Mouse (Mus musculus): Measurements from ENCODE around the gene Gpsm3.
"Not testable (repeated sequence)": the region's sequence is repeated elsewhere in the genome, so short reads cannot be mapped to it uniquely, and the experiment has no call there.

The Gpsm3 gene

GRCm38 (mm10) chr17:34589681-34590101 lies at the start of gene Gpsm3:
Gene Gpsm3, plus strand, starts transcription at chr17:34589806.
- DNase-seq = peak in 1 of 2 experiments; percentile 24

- not testable (repeated sequence) for DNase-seq
These were observed 46.0 kb upstream of the Gpsm3 start for GRCm38 (mm10) chr17:34543567-34543966.

GRCm38 (mm10) chr17:34546797-34547196 lies 42.8 kb upstream of the Gpsm3 start:
- no peak for DNase-seq

GRCm38 (mm10) chr17:34547601-34548000 lies 42.0 kb upstream of the Gpsm3 start:
- no peak for DNase-seq

GRCm38 (mm10) chr17:34549156-34549555 lies 40.5 kb upstream of the Gpsm3 start:
- no peak for DNase-seq

- no peak for DNase-seq
These were observed 39.8 kb upstream of the Gpsm3 start for GRCm38 (mm10) chr17:34549843-34550242.

- peak; percentile 73 to 79 for DNase-seq
These were observed 34.1 kb upstream of the Gpsm3 start for GRCm38 (mm10) chr17:34555483-34555882.

GRCm38 (mm10) chr17:34556406-34556805 lies 33.2 kb upstream of the Gpsm3 start:
- no peak for DNase-seq

- no peak for DNase-seq
These were observed 32.2 kb upstream of the Gpsm3 start for GRCm38 (mm10) chr17:34557411-34557810.

GRCm38 (mm10) chr17:34559116-34559515 lies 30.5 kb upstream of the Gpsm3 start:
- DNase-seq = no peak

GRCm38 (mm10) chr17:34559895-34560294 lies 29.7 kb upstream of the Gpsm3 start:
- no peak for DNase-seq

GRCm38 (mm10) chr17:34560438-34560837 lies 29.2 kb upstream of the Gpsm3 start:
- DNase-seq = no peak

- no peak for DNase-seq
These were observed 28.4 kb upstream of the Gpsm3 start for GRCm38 (mm10) chr17:34561200-34561599.

GRCm38 (mm10) chr17:34562595-34562994 lies 27.0 kb upstream of the Gpsm3 start:
- DNase-seq = no peak

- no peak for DNase-seq
These were observed 26.3 kb upstream of the Gpsm3 start for GRCm38 (mm10) chr17:34563354-34563753.

- DNase-seq = no peak
These were observed 25.6 kb upstream of the Gpsm3 start, which contains the start of gene Notch4 for GRCm38 (mm10) chr17:34564003-34564421. Gene Notch4, plus strand, starts transcription at chr17:34564268.

GRCm38 (mm10) chr17:34564796-34565195 lies 24.8 kb upstream of the Gpsm3 start:
- no peak for DNase-seq

GRCm38 (mm10) chr17:34567311-34567710 lies 22.3 kb upstream of the Gpsm3 start:
- DNase-seq = no peak

- no peak for DNase-seq
These were observed 21.2 kb upstream of the Gpsm3 start for GRCm38 (mm10) chr17:34568421-34568820.

- no peak for DNase-seq
These were observed 19.7 kb upstream of the Gpsm3 start for GRCm38 (mm10) chr17:34569919-34570318.

- DNase-seq = no peak
These were observed 17.7 kb upstream of the Gpsm3 start for GRCm38 (mm10) chr17:34571875-34572274.

GRCm38 (mm10) chr17:34572361-34572760 lies 17.2 kb upstream of the Gpsm3 start:
- DNase-seq = no peak

- DNase-seq = no peak
These were observed 13.0 kb upstream of the Gpsm3 start for GRCm38 (mm10) chr17:34576577-34576976.

- no peak for DNase-seq
These were observed 11.5 kb upstream of the Gpsm3 start for GRCm38 (mm10) chr17:34578070-34578469.

GRCm38 (mm10) chr17:34582528-34582927 lies 7.1 kb upstream of the Gpsm3 start:
- no peak for DNase-seq

- peak in 1 of 2 experiments; percentile 14 for DNase-seq
These were observed 6.2 kb upstream of the Gpsm3 start for GRCm38 (mm10) chr17:34583397-34583796.

All from cerebellum, adult 18-20 months (tissue).